Comparison of ENCODE assay signal across 19 mouse cellular contexts in genomic region chr1:132746302-132746701, GRCm38 (mm10). TPM values are rescaled to one million over a fixed set of nuclear protein-coding genes. Genes with fewer than 3 reads are reported as not detected.
DNase-seq lines count a peak whose midpoint lies in the region; ATAC-seq and TF ChIP-seq lines count a peak whose summit lies in the region.
"Had no signal": no experiment of that assay in that cellular context is flagged by ENCODE, and none has a peak within 500 bp of the region (broad histone marks: within the 10 kb centered on the region; RNA-seq: fewer than 3 reads in every experiment).

No protein-coding gene starts in this region.

- H3K79me2 ChIP-seq in heart, adult 2 months (replicated peaks; ENCODE audit: control insufficient read depth, insufficient read depth, low read length): no peaks in the 10 kb centered on the region

- H3K4me1 ChIP-seq in heart, adult 2 months (ENCODE audit: control insufficient read depth, insufficient read depth, low read length): no peaks in the 10 kb centered on the region
- H3K4me1 ChIP-seq in heart, embryonic 12.5 days (replicated peaks): peaks cover 10% of the 10 kb centered on the region

- no peak for TF ChIP-seq POLR2A in heart, adult 2 months (IDR thresholded peaks at IDR 0.05; ENCODE audit: insufficient read depth, low read depth, low read length)

- no peaks in the 10 kb centered on the region for H3K36me3 ChIP-seq in heart, adult 2 months (ENCODE audit: control insufficient read depth, insufficient read depth, low read length)
- H3K36me3 ChIP-seq in heart, embryonic 12.5 days: no peaks in the 10 kb centered on the region
- H3K36me3 ChIP-seq: hindbrain, embryonic 13.5 days; kidney, embryonic 15.5 days; limb, embryonic 13.5 days; midbrain, embryonic 15.5 days; stomach, embryonic 15.5 days had no signal

- no peak for TF ChIP-seq EP300 in heart, adult 2 months (IDR thresholded peaks at IDR 0.05; ENCODE audit: insufficient read depth, low read depth, low read length)

- no peak overlapping the region for H3K9ac ChIP-seq in heart, adult 2 months (ENCODE audit: low read depth, low read length)
- H3K9ac ChIP-seq in heart, embryonic 12.5 days: no peak overlapping the region
- H3K9ac ChIP-seq: hindbrain, embryonic 13.5 days; kidney, embryonic 15.5 days; limb, embryonic 13.5 days; liver, embryonic 14.5 days; midbrain, embryonic 15.5 days; stomach, embryonic 15.5 days had no signal

- no peak overlapping the region for H3K27ac ChIP-seq in heart, adult 2 months
- H3K27ac ChIP-seq in heart, embryonic 12.5 days (ENCODE audit: poor library complexity, severe bottlenecking): no peak overlapping the region
- H3K27ac ChIP-seq: hindbrain, embryonic 13.5 days; kidney, embryonic 15.5 days; limb, embryonic 13.5 days; liver, embryonic 14.5 days; midbrain, embryonic 15.5 days; stomach, embryonic 15.5 days had no signal

- H3K4me3 ChIP-seq in heart, adult 2 months: no peak overlapping the region
- H3K4me3 ChIP-seq in heart, embryonic 12.5 days: no peak overlapping the region
- H3K4me3 ChIP-seq: erythroblast, embryonic 14.5 days; hindbrain, embryonic 13.5 days; kidney, embryonic 15.5 days; limb, embryonic 13.5 days; midbrain, embryonic 15.5 days; stomach, embryonic 15.5 days had no signal

- WGBS in heart, adult 2 months: 50% methylated on average over 9 of the region's 9 CpGs
- WGBS in heart, embryonic 12.5 days: 55% methylated on average over 9 of the region's 9 CpGs

- no peak overlapping the region for H3K4me2 ChIP-seq in heart, embryonic 12.5 days
- H3K4me2 ChIP-seq: hindbrain, embryonic 13.5 days; kidney, embryonic 15.5 days; limb, embryonic 13.5 days; midbrain, embryonic 15.5 days; stomach, embryonic 15.5 days had no signal

- no peak for TF ChIP-seq CTCF in heart, adult 2 months (IDR thresholded peaks at IDR 0.05)

- intact Hi-C loops in heart, adult 2 months (cut with DNase I): no loop called here
- intact Hi-C loops in left cerebral cortex, postnatal 14 days (cut with DNase I): loop anchor here (10.0 kb wide), 2 partner anchors 92 to 222 kb away; no protein-coding TSS in a partner anchor

- H3K27me3 ChIP-seq in heart, adult 2 months (ENCODE audit: control insufficient read depth, insufficient read depth, low read length): peaks cover 3% of the 10 kb centered on the region; the same call in 1 of the 2 replicates
- peaks cover 42% of the 10 kb centered on the region for H3K27me3 ChIP-seq in heart, embryonic 12.5 days (replicated peaks)
- H3K27me3 ChIP-seq: midbrain, embryonic 15.5 days had no signal

- ATAC-seq in heart, embryonic 12.5 days (ENCODE audit: insufficient number of reproducible peaks, low FRiP score): no peak
- ATAC-seq: forebrain, embryonic 16.5 days; midbrain, embryonic 15.5 days had no signal

- H3K9me3 ChIP-seq in heart, embryonic 12.5 days (replicated peaks): no peaks in the 10 kb centered on the region
- H3K9me3 ChIP-seq: hindbrain, embryonic 13.5 days; kidney, embryonic 15.5 days; limb, embryonic 13.5 days; midbrain, embryonic 15.5 days; stomach, embryonic 15.5 days had no signal

- DNase-seq in heart, adult 2 months: peak; percentile 25 to 63
- peak; percentile 55 for DNase-seq in cerebellum, adult 9-11 months
- peak; percentile 63 to 64 for DNase-seq in cerebellum, postnatal 14 days
- DNase-seq in left cerebral cortex, postnatal 14 days (ENCODE audit: low spot score in 2 of 2): peak; percentile 55 to 61
- DNase-seq in kidney, postnatal 25 days: no peak
- DNase-seq in lung, adult 18-20 months: no peak
- DNase-seq: layer of hippocampus, postnatal 36 days; lung, postnatal 10 days; thymus, postnatal 25 days had no signal

RNA-seq across cellular contexts. Expression of gene Nfasc, which starts 4.7 kb away (rescaled TPM):
- under 1 TPM; 0.10 to 0.14 TPM for total RNA-seq in heart, adult 2 months (2021)
- 0.32 and 0.39 TPM in 2 replicates for polyA plus RNA-seq in heart, adult 2 months (2012; rRNA removed)
- 0.18 and 0.46 TPM in 2 replicates for polyA plus RNA-seq in heart, embryonic 12.5 days (2016; fragmentation: Nextera tagmentation; extraction: Ambion mirVana)
- total RNA-seq in left cerebral cortex, postnatal 14 days (2021): 100 to 1,000 TPM; 179 to 195 TPM
- total RNA-seq: megakaryocyte, adult 5-6 weeks had no signal
- polyA plus RNA-seq: erythroblast, embryonic 14.5 days had no signal

Comparison
In these comparisons a context has a peak if more than half of its experiments do, and no peak if none do; other contexts are left out.
1. DNase-seq: peak in heart, adult 2 months (2 of 2), cerebellum, adult 9-11 months (single experiment), cerebellum, postnatal 14 days (2 of 2) and left cerebral cortex, postnatal 14 days (2 of 2); none in kidney, postnatal 25 days (0 of 2) and lung, adult 18-20 months (0 of 2).
2. RNA of gene Nfasc, which starts 4.7 kb away (total RNA-seq): 179 to 195 TPM in left cerebral cortex, postnatal 14 days; 0.10 to 0.14 TPM in heart, adult 2 months; every median in the first group is over 100 times any median in the second.